Mouse (Mus musculus): ENCODE data around the gene Swap70. TPM values are rescaled to one million over a fixed set of nuclear protein-coding genes. Genes with fewer than 3 reads are reported as not detected.

The Swap70 gene
- polyA plus RNA-seq (2012; rRNA removed) (3.3 and 5.5 TPM in 2 replicates), polyA plus RNA-seq (2014; fragmentation: Nextera tagmentation; extraction: Ambion mirVana) (7.6 and 7.9 TPM in 2 replicates)

DNA sequence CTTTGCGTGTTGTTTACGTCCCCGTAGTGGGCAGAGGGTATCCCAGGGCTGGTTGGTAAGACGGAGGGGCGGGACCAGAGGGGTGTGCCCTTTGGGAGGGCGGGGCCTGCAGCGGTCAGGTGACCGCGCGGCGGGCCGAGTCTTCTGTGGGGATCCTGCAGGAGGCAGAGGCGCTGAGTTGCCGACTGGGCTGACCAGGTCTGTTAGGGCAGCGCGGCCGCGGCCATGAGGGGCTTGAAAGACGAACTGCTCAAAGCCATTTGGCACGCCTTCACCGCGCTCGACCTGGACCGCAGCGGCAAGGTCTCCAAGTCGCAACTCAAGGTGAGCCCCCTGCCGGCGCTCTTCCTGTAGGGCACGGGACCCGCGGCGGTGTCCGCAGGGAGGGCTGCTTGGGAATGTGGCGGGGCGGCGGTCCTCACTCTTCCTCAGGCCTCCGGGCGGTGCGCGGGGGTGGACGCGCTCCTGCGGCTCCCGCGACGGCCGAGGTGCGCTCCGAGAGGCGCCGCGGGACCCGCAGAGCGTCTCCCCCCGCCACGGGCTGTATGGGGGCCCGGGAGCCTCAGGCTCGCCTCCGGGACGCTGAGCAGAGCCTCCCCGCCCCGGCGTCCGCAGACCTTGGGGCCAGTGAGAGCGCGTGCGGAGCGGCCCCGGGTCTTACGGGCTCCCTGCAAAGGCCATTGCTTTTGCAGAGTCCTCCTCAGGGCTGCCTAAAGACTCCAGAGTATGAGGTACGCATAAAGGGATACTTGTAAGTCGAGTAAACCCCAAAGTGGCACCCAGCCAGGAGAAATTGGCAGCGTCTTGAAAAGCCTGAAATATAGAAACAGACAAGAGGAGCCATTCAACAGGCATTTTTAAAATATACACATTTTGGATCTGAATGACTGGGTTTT, at the start of gene Swap70:
Swap70 (plus strand) TSS at position 126 of the 896 bp plus-strand sequence.
- no peak for TF ChIP-seq EP300 (IDR thresholded peaks at IDR 0.05; ENCODE audit: low read depth)
- TF ChIP-seq CTCF (IDR thresholded peaks at IDR 0.05; ENCODE audit: low read depth) = peak; percentile 71
- Histone ChIP-seq H3K9me3 (ENCODE audit: control insufficient read depth, low read length) (no peaks in the 10 kb centered on the region), H3K9ac (replicated peaks) (peak within 1 kb of the TSS; percentile 67), H3K27ac (peak within 1 kb of the TSS; percentile 39), H3K27me3 (ENCODE audit: control insufficient read depth, insufficient read depth, low read length) (no peaks in the 10 kb centered on the region), H3K4me3 (ENCODE audit: insufficient read depth in 1 of 2, low read depth in 2 of 2, low read length in 2 of 2) (peak within 1 kb of the TSS; percentile 72 to 93), H3K4me2 (ENCODE audit: low read depth) (peak within 1 kb of the TSS; percentile 94), H3K36me3 (replicated peaks; ENCODE audit: control insufficient read depth, insufficient read depth, low read depth) (no peaks in the 10 kb centered on the region), H3K4me1 (replicated peaks; ENCODE audit: control insufficient read depth in 2 of 2, insufficient read depth in 2 of 2, low read length in 1 of 2) (peaks cover 7% of the 10 kb centered on the region in 2 experiments; a peak in 3 of 4 replicates)
- DNase-seq (ENCODE audit: low read depth in 3 of 3, low spot score in 3 of 3) (peak; percentile 74 to 76 (median 76)), ATAC-seq (ENCODE audit: insufficient read depth) (peak; percentile 99)
- under 1% methylated on average over 67 of the region's 73 CpGs for WGBS (ENCODE audit: insufficient replicate concordance)

DNA sequence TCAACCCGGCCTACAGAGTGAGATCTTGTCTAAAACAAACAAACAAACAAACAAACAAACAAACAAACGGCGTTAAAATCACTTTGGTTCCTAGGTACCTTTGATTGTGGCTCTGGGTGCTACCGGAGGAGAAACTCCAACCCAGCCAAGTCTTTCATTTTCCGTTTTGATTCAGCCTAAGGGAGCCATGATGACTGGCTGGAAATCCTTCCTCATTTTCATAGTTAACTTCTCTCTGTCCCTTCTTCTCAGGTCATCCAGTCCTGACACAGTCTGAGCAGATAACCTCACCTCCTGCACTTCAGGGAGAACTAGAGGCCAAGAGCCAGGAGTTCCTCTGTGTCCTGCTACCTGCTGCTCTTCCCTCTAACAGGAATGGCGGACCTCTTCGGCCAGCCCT, 42.3 kb upstream of the Swap70 start:
- H3K4me3 ChIP-seq (ENCODE audit: insufficient read depth in 1 of 2, low read depth in 2 of 2, low read length in 2 of 2) = no peak overlapping the region
- WGBS (ENCODE audit: insufficient replicate concordance) = 71% methylated on average over 7 of the region's 7 CpGs
- no peak overlapping the region for H3K4me2 ChIP-seq (ENCODE audit: low read depth)
- no peak overlapping the region for H3K9ac ChIP-seq (replicated peaks)
- ATAC-seq (ENCODE audit: insufficient read depth) = no peak
- H3K27ac ChIP-seq = no peak overlapping the region
- H3K4me1 ChIP-seq (replicated peaks; ENCODE audit: control insufficient read depth in 2 of 2, insufficient read depth in 2 of 2, low read length in 1 of 2) = no peaks in the 10 kb centered on the region
- TF ChIP-seq EP300 (IDR thresholded peaks at IDR 0.05; ENCODE audit: low read depth) = no peak
- TF ChIP-seq CTCF (IDR thresholded peaks at IDR 0.05; ENCODE audit: low read depth) = no peak
- no peaks in the 10 kb centered on the region for H3K9me3 ChIP-seq (ENCODE audit: control insufficient read depth, low read length)
- no peaks in the 10 kb centered on the region for H3K27me3 ChIP-seq (ENCODE audit: control insufficient read depth, insufficient read depth, low read length)
- no peak for DNase-seq (ENCODE audit: low read depth in 3 of 3, low spot score in 3 of 3)
- no peaks in the 10 kb centered on the region for H3K36me3 ChIP-seq (replicated peaks; ENCODE audit: control insufficient read depth, insufficient read depth, low read depth)

DNA sequence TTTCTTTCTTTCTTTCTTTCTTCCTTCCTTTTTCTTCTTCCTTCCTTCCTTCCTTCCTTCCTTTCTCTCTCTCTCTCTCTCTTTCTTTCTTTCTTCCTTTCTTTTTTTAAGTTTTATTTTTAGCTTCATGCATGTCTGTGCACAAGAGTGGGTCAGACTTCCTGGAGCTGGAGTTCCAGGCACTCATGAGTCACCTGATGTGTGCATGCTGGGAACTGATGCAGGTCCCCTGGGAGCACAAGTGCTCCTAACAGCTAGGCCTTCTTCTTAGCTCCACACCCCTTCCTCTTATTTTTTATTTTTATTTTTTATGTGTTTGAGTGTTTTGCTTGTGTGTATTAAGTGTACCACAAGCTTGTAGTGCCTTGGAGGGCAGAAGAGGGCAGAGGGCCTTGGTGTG, 40.9 kb upstream of the Swap70 start:
- no peaks in the 10 kb centered on the region for H3K4me1 ChIP-seq (replicated peaks; ENCODE audit: control insufficient read depth in 2 of 2, insufficient read depth in 2 of 2, low read length in 1 of 2)
- DNase-seq (ENCODE audit: low read depth in 3 of 3, low spot score in 3 of 3) (no peak), ATAC-seq (ENCODE audit: insufficient read depth) (no peak)
- no peaks in the 10 kb centered on the region for H3K36me3 ChIP-seq (replicated peaks; ENCODE audit: control insufficient read depth, insufficient read depth, low read depth)
- H3K9me3 ChIP-seq (ENCODE audit: control insufficient read depth, low read length) = no peaks in the 10 kb centered on the region
- TF ChIP-seq CTCF (IDR thresholded peaks at IDR 0.05; ENCODE audit: low read depth) (no peak), EP300 (IDR thresholded peaks at IDR 0.05; ENCODE audit: low read depth) (no peak)
- H3K9ac ChIP-seq (replicated peaks) = no peak overlapping the region
- no peak overlapping the region for H3K27ac ChIP-seq
- no peak overlapping the region for H3K4me3 ChIP-seq (ENCODE audit: insufficient read depth in 1 of 2, low read depth in 2 of 2, low read length in 2 of 2)
- no peak overlapping the region for H3K4me2 ChIP-seq (ENCODE audit: low read depth)
- no peaks in the 10 kb centered on the region for H3K27me3 ChIP-seq (ENCODE audit: control insufficient read depth, insufficient read depth, low read length)

DNA sequence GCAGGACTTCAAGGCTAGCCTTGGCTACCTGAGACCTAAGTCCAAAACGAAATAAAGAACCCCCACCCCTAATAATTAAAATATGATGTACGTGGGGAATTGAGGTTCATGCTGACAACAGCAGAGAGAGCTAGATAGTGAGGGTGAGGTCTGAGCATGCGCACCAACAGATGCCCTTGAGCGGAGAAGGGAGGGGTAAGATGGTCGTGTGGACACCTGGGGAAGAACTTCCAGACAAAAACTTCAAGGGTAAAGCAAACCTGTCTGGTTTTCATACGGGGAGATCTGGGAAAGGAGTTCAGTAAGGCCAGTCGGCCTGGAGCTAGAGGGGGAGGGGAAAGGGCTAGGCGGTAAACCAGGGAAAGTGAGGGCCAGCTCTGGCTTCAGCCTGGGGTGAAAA, 40.1 kb upstream of the Swap70 start:
- Histone ChIP-seq H3K4me3 (ENCODE audit: insufficient read depth in 1 of 2, low read depth in 2 of 2, low read length in 2 of 2) (no peak overlapping the region), H3K9ac (replicated peaks) (no peak overlapping the region), H3K36me3 (replicated peaks; ENCODE audit: control insufficient read depth, insufficient read depth, low read depth) (no peaks in the 10 kb centered on the region), H3K4me2 (ENCODE audit: low read depth) (no peak overlapping the region), H3K4me1 (replicated peaks; ENCODE audit: control insufficient read depth in 2 of 2, insufficient read depth in 2 of 2, low read length in 1 of 2) (no peaks in the 10 kb centered on the region), H3K27ac (no peak overlapping the region), H3K27me3 (ENCODE audit: control insufficient read depth, insufficient read depth, low read length) (no peaks in the 10 kb centered on the region), H3K9me3 (ENCODE audit: control insufficient read depth, low read length) (no peaks in the 10 kb centered on the region)
- ATAC-seq (ENCODE audit: insufficient read depth) (no peak), DNase-seq (ENCODE audit: low read depth in 3 of 3, low spot score in 3 of 3) (no peak)
- 64% methylated on average over 8 of the region's 8 CpGs for WGBS (ENCODE audit: insufficient replicate concordance)
- TF ChIP-seq CTCF (IDR thresholded peaks at IDR 0.05; ENCODE audit: low read depth) = no peak
- TF ChIP-seq EP300 (IDR thresholded peaks at IDR 0.05; ENCODE audit: low read depth) = no peak

DNA sequence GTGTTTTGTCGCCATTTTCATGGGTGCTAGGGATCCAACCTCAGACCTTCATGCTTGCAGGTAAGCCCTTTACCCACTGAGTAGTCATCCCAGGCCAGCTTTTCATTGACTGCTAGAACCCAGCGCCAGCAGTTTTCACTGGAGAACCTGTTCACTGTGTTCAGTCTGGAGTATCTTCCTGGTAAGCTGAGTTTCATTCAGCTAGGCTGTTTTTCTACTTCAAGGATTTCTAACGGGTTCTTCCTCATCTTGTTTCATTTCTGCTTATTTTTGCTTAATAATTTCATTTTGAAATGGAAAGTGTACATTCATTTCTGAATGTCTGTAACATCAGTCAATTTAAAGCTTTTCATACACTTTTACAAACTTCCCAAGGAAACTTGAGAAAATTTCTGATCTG, 36.9 kb upstream of the Swap70 start:
- no peak for TF ChIP-seq EP300 (IDR thresholded peaks at IDR 0.05; ENCODE audit: low read depth)
- no peak for TF ChIP-seq CTCF (IDR thresholded peaks at IDR 0.05; ENCODE audit: low read depth)
- H3K4me2 ChIP-seq (ENCODE audit: low read depth) = no peak overlapping the region
- no peak overlapping the region for H3K4me3 ChIP-seq (ENCODE audit: insufficient read depth in 1 of 2, low read depth in 2 of 2, low read length in 2 of 2)
- H3K9ac ChIP-seq (replicated peaks) = no peak overlapping the region
- 57% methylated on average over 3 of the region's 3 CpGs for WGBS (ENCODE audit: insufficient replicate concordance)
- DNase-seq (ENCODE audit: low read depth in 3 of 3, low spot score in 3 of 3) (no peak), ATAC-seq (ENCODE audit: insufficient read depth) (no peak)
- no peaks in the 10 kb centered on the region for H3K4me1 ChIP-seq (replicated peaks; ENCODE audit: control insufficient read depth in 2 of 2, insufficient read depth in 2 of 2, low read length in 1 of 2)
- no peaks in the 10 kb centered on the region for H3K36me3 ChIP-seq (replicated peaks; ENCODE audit: control insufficient read depth, insufficient read depth, low read depth)
- no peaks in the 10 kb centered on the region for H3K27me3 ChIP-seq (ENCODE audit: control insufficient read depth, insufficient read depth, low read length)
- H3K9me3 ChIP-seq (ENCODE audit: control insufficient read depth, low read length) = no peaks in the 10 kb centered on the region
- H3K27ac ChIP-seq = no peak overlapping the region

Measured in liver, embryonic 14.5 days (tissue).